Mouse (Mus musculus) spleen, embryonic (tissue): Measurements from ENCODE around the gene Taf6.

Source experiments
- CTCF ChIA-PET: fragments of 350-600 bp; sonication (Branson Sonifier 250); formaldehyde crosslinking; loops from one replicate; lab custom pipeline; 2022; lab: Charles Lee

Taf6 gene

GRCm38 (mm10) chr5:138171695-138172491 lies 15.4 kb downstream of the Taf6 start, which contains the start of the genes Ap4m1 and Mcm7:
Ap4m1 (plus strand) TSS chr5:138172002.
Mcm7 (minus strand) TSS chr5:138172422.
- CTCF ChIA-PET: no interaction called here

GRCm38 (mm10) chr5:138170936-138171561 lies 16.2 kb downstream of the Taf6 start:
- CTCF ChIA-PET: no interaction called here

GRCm38 (mm10) chr5:138165594-138165993 lies 21.7 kb downstream of the Taf6 start:
- CTCF ChIA-PET: no interaction called here

- CTCF ChIA-PET: no interaction called here
Measured at GRCm38 (mm10) chr5:138163610-138164009, 23.6 kb downstream of the Taf6 start.

- CTCF ChIA-PET: no interaction called here
Measured at GRCm38 (mm10) chr5:138163046-138163445, 24.2 kb downstream of the Taf6 start.

- CTCF ChIA-PET: no interaction called here
Measured at GRCm38 (mm10) chr5:138160842-138161665, 26.2 kb downstream of the Taf6 start, which contains the start of gene Cops6. Cops6 (plus strand) TSS chr5:138161071.

GRCm38 (mm10) chr5:138160224-138160762 lies 27.0 kb downstream of the Taf6 start:
- CTCF ChIA-PET: interaction anchor here (0.7 kb wide), 1 partner anchor 8 kb away, joined by 6 read pairs; no protein-coding TSS in a partner anchor

GRCm38 (mm10) chr5:138155443-138155976 lies 31.7 kb downstream of the Taf6 start, which contains the start of gene Zfp113:
Zfp113 (minus strand) TSS chr5:138155744.
- CTCF ChIA-PET: no interaction called here

GRCm38 (mm10) chr5:138154390-138154789 lies 32.9 kb downstream of the Taf6 start:
- CTCF ChIA-PET: no interaction called here

GRCm38 (mm10) chr5:138138585-138138984 lies 48.7 kb downstream of the Taf6 start:
- CTCF ChIA-PET: interaction anchor here (0.6 kb wide), 2 partner anchors 124 to 1321 kb away, joined by 4 to 7 read pairs; no protein-coding TSS in a partner anchor

- CTCF ChIA-PET: interaction anchor here (0.6 kb wide), 1 partner anchor 152 kb away, joined by 5 read pairs; no protein-coding TSS in a partner anchor
Measured at GRCm38 (mm10) chr5:138137935-138138549, 49.2 kb downstream of the Taf6 start.

- CTCF ChIA-PET: no interaction called here
Measured at GRCm38 (mm10) chr5:138137257-138137656, 50.0 kb downstream of the Taf6 start.

GRCm38 (mm10) chr5:138132425-138133064 lies 54.7 kb downstream of the Taf6 start:
- CTCF ChIA-PET: no interaction called here
